Mouse (Mus musculus) gastrocnemius, postnatal 36 days (tissue): Measurements from ENCODE around the gene Ephb2. TPM values are rescaled to one million over a fixed set of nuclear protein-coding genes. Genes with fewer than 3 reads are reported as not detected.

ENCODE experiments used
- DNase-seq, 2 experiments: peaks; one replicate each; pipeline ENCODE4 v3.0.0; 2022
- intact Hi-C: fragments of 180-260 bp; cut with DNase I; formaldehyde crosslinking; loops from one replicate; pipeline ENCODE4 v1.15.1; 2025
- total RNA-seq, 2 experiments: library from RNA; stranded (reverse); gene quantifications; 2 replicates each; pipeline ENCODE4 v1.2.3; 2021

Gene Ephb2
- total RNA-seq, 2 experiments from 2014 or later, result 0.87 to 0.94 TPM

DNA sequence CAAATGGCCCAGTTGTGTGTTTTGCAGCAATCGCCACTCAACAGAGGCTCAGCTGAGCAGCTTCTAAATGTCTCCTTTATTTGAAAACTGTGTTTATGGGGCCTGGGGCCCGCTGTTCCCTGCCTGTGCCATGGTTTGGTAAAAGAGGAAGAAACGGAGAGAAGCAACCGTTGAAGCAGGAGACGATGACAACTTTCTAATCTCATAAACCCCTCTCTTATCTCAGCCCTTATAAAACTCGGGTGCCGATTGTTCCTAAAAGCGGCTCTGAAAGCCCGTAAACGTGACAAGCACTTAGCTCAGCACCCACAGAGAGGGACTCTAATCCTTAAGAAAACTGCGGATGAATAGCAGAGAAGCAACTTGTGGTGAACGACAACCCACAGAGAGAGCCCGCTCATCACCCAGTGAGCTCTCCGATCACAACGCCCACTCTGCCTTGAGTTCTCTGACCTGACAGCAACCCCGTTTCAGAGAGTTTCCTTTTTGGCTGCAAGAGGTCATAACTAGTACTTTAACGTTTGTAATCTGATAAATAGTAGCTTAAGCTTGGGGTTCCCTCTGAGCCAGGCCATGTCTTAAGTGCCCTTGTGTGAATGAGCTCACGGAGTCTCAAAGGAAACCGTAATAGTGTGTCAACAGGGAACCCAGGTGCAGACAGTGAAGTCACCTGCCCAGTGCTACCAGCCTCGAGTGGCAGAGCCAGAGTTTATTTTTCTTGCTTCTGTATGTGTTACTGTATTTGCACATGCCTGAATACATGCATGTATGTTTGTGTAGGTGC, 123.6 kb downstream of the Ephb2 start:
- DNase-seq, result no peak

GRCm38 (mm10) chr4:136710345-136710744, 125.4 kb downstream of the Ephb2 start:
- no peak for DNase-seq
- intact Hi-C loops, result no loop called here

More for the DNA sequence above, 123.6 kb downstream of the Ephb2 start:
- intact Hi-C loops, result no loop called here

DNA sequence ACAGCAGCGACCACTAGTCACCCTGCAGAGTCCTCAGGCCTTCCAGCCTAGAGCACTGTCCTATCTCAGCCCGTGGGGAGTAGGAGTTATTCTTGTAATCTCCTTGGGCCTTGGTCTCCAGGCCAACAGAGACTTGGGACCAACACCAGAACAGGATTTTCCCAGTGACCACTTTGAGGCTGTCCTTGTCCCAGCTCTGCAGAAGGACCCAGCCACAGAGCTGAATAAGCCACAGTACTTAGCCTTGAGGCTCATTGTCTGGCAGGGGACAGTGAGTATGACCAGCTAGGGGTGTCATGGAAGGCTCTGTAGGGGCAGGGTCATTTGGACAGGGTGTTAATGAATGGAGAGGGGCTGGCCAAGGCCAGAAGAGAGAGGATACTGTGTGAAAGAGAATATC, 126.8 kb downstream of the Ephb2 start:
- DNase-seq, result no peak
- intact Hi-C loops, result no loop called here

DNA sequence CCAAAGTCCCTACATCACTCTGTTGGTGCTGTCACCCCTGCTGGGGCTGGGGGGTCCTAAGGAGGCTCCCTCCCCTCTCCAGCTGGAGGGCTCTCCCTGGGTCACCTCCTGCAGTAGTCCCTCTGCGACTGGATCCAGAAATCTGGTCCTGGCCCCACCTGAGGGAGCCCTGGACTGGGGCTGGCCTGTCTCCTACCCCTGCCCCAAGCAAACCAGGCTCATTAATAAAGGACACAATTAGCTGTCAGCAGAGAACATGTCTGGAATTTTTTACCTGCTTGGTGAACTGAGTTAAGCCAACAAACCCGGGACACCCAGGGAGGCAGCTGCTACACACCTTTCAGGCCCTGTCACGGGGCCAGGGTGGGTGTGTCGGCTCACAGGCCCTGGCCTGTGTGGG, 129.1 kb downstream of the Ephb2 start:
- intact Hi-C loops, result no loop called here
- no peak for DNase-seq

GRCm38 (mm10) chr4:136705091-136705490, 130.7 kb downstream of the Ephb2 start:
- intact Hi-C loops, result no loop called here
- no peak for DNase-seq

DNA sequence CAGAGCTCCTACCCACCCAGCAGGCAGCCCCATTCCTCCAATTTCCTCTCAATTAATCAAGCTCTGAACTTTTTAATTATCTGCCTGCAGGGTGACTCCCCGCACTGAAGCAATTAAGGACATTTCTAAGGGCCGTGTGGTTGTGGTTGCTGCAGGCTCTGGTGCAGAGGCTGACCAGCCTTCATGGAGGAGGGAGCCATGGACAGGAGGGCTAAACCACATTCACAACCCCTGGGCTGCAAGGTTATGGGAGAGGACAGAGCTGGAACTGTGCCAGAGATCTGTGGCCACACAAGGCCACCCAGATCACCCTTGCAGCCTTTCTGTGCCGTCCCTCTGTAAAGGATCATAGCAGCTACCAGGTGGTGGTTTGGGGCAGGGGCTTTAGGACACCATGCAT, 131.2 kb downstream of the Ephb2 start:
- no peak for DNase-seq
- intact Hi-C loops, result no loop called here

GRCm38 (mm10) chr4:136703351-136703750, 132.4 kb downstream of the Ephb2 start:
- DNase-seq, result no peak
- intact Hi-C loops, result no loop called here

GRCm38 (mm10) chr4:136702456-136702855, 133.3 kb downstream of the Ephb2 start:
- intact Hi-C loops, result no loop called here
- no peak for DNase-seq

DNA sequence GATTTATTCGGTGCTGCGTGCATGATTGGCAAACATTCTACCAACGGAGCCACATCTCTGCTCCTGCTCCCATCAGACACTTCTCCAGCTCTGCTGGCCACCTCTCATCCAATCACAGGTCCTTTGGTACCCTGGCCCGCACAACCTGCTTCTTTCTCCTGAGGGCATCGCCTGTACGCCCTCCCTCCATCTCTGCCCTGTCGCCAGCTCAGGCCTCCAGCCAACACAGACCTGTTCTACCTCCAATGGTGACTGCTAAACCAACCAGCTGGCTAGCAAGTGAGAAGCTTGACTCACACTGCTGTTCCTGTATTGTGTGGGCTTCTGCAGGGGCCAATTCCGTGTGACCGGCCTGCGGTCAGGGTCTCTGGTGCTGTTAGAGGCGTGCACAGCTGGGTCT, 134.6 kb downstream of the Ephb2 start:
- no peak for DNase-seq
- intact Hi-C loops, result no loop called here

DNA sequence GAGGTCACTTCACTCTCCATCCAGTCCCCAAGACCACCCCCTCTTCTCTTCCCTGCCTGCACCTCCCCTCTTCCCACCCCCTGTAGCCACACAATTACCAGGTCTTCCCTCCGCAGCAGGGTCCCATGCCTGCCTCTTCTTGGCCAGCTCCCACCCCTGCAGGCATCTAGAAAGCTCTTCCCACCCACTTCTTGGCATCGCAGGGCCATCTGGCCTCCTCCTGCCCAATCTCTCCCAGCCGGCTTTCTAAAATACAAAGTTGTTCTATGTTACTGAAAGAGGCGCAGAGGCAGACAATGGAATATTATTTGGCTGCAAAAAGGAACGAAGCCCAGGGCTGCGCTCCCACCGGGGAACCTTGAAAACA, 136.7 kb downstream of the Ephb2 start:
- DNase-seq, result no peak
- intact Hi-C loops, result no loop called here

- intact Hi-C loops, result no loop called here
- no peak for DNase-seq
These were observed 137.2 kb downstream of the Ephb2 start for GRCm38 (mm10) chr4:136698404-136699083.

- intact Hi-C loops, result no loop called here
- no peak for DNase-seq
These were observed 138.5 kb downstream of the Ephb2 start for GRCm38 (mm10) chr4:136697325-136697724.

- intact Hi-C loops, result no loop called here
These were observed 139.3 kb downstream of the Ephb2 start for GRCm38 (mm10) chr4:136696381-136696925.

DNA sequence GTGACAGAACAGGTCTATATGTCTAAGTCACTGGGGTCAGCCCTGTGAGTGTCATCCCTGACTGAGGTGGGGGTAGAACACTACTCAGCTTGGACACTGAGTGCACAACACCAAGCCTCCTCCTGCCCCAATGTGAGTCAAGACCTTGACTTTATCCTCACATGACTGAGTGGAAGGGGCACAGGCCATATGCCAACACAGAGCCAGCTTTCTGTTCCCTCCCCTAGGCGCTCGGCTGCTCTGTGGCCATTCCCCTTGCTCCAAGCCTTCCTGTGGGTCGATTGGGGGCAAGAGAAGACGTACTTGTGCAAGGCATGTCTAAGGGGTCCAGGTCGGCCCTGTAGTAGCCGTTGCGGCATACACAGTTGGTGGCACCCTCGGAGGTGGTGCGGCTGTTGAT, 140.1 kb downstream of the Ephb2 start:
- intact Hi-C loops, result no loop called here

More at GRCm38 (mm10) chr4:136696381-136696925, 139.3 kb downstream of the Ephb2 start:
- peak; percentile 32 to 34 for DNase-seq

DNA sequence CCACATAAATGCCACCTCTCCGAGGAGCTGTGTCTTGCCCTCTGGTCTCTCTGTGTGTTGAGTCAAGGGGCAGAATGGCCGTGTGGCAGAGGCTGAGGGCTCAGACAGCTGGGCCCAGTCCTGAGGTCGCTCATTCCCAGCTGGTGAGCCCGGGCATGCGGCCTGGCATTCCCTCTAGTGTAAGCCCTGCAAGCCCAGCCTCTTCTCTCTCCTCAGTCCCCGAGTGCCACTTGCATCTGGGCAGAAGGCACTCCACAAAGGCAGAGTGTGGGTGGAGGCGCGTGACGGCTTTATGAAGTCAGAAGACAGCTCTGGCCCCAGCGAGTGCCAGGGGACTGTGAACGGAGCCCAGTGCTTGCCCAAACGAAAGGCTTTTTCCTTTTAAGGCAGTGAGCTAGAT, 145.8 kb downstream of the Ephb2 start:
- intact Hi-C loops, result no loop called here
- DNase-seq, result no peak

More for the DNA sequence above, 140.1 kb downstream of the Ephb2 start:
- no peak for DNase-seq

GRCm38 (mm10) chr4:136688113-136688512, 147.7 kb downstream of the Ephb2 start:
- intact Hi-C loops, result no loop called here

DNA sequence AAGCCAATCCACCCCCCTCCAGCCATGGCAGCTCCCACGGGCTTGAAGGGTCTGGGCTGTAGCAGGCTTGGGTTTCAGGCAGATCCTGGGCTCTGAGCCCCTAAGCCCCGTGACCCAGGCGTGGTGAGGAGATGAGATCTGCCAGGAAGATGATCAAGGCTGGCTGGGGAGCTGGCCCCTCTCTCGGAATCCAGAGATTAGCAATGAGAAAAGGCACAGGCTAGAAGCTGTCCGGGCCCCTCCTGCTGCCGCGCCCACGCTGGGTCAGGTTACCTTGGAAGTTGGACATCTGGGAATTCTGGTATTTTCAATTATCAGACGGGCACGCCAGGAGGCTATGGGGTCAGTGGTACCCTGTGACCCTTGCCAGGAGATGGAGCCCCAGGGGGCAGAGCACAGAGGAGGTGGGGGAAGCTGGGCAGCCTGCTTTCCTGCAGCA, 150.3 kb downstream of the Ephb2 start:
- intact Hi-C loops, result no loop called here
- DNase-seq, result no peak

More at GRCm38 (mm10) chr4:136688113-136688512, 147.7 kb downstream of the Ephb2 start:
- DNase-seq, result no peak

DNA sequence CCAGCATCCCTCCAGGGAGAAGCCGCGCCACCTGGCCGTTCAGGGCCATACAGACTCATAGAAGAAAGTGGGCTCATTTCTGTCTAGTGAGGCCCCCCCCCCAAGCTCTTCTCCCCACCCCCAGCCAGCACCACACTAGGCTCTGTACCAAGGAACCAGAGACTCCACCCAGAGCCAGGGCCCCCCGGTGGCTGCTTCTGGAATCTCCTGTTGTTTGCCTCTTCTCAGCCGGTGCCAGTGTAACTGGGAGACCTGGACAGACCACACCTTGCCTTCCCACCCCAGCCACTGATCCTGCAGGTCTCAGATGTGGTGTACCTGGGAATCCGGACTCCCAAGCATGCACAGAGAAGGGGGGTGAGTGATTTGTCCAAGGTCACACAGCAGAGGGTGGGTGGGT, 151.3 kb downstream of the Ephb2 start:
- DNase-seq, result no peak
- intact Hi-C loops, result no loop called here

DNA sequence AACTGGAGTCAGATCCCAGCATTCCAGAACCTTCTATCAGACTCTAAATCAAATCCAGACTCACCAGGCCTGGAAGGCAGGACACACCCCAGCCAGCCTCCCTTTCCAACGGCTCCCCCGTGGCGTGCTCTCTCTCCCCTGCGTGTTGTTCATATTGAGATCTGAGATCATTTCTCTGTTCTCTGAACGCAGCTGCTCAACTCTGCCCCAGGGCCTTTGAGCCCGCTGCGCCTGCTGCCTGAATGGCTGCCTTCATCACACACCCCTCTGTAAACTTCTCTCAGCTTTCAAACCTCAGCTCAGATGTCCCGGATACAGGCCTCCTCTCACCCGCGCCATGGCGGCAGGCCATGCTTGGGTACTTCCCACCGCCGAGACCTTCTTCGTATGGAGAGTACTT, 155.1 kb downstream of the Ephb2 start:
- intact Hi-C loops, result no loop called here
- DNase-seq, result no peak

GRCm38 (mm10) chr4:136679221-136679620, 156.6 kb downstream of the Ephb2 start:
- intact Hi-C loops, result no loop called here
- no peak for DNase-seq

GRCm38 (mm10) chr4:136678480-136678879, 157.3 kb downstream of the Ephb2 start:
- intact Hi-C loops, result loop anchor here (1.0 kb wide), 1 partner anchor 163 kb away; no protein-coding TSS in a partner anchor
- DNase-seq, result peak; percentile 71

GRCm38 (mm10) chr4:136675439-136675838, 160.3 kb downstream of the Ephb2 start:
- DNase-seq, result no peak
- intact Hi-C loops, result no loop called here
